Mouse (Mus musculus) liver (tissue): ENCODE data around the gene Chkb.
"Not testable (repeated sequence)": the region's sequence is repeated elsewhere in the genome, so short reads cannot be mapped to it uniquely, and the experiment has no call there.

Experiments used
- DNase-seq: peaks from one replicate; pipeline ENCODE4 v3.0.0-alpha.2; 2020; ENCODE audit warnings: mixed read lengths

Gene Chkb

DNA sequence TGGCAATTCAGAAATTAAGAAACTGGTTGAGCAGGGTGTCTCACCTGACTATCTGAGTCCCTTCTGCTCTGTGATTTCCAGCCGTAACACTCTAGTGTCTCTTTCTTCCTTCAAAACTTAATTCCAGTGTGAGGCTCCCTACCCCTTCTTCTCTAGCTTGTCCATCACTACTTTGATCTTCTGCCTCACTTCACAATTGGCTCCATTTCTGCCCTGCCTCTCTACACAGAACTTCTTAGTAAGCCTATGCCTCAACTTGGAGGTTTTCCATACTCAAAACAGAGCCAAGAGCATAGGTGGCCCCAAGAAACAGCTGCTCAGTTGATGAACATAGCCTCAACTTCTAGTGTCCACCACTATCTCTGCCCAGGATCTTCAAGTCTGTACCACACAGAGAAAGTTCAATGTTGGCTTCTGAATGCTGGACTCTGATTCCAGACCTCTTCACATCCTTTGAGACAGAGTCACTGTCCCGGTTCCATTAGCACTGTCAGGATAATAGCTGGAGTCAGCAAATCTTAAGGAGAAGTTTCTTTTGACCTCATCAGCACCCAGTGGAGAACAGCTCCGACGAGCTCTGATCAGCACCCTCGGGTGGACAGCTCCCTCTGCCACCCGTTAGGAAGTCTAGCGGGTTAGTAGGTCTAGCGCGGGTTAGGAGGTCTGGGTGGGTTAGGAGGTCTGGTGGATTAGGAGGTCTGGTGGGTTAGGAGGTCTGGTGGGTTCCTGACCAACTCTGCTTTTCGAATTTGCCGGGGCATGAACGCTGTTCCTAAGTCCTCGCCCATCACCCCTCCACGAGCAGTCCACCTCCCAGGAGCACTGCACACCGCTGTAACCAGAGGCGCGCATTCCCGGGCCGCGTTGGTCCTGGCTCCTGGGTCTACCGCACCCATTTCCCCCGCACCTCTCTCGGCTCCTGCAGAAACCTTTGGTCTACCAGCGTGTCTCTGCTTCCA, 23.5 kb upstream of the Chkb start:
- DNase-seq: peak; percentile 59

DNA sequence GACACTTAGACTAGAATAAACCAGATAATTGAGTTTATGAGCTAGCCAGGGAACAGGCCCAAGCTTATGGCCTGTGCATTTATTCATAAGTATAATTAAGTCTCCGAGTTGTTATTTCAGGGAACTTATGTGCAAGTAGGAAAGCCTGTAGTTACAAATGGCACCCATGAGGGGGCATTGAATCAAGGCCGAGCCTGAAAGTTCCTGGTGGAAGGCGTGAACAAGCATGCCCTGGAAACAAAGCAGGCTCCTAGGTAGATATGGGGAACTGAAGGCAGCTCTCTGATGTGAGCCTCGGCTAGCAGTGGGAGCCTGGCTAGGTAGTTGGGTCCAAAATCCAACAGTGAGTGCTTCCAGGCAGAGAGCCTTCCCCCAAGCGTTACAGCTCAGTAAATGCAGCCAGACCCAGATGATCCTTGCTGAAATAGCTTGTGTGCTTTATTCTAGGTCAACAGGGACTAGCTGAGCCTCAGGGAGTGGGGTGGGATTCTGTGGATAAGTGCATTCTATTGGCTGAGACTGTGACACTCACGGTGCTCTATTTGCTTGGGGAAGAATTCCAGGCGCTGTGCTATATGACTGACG, 12.9 kb upstream of the Chkb start:
- no peak for DNase-seq

DNA sequence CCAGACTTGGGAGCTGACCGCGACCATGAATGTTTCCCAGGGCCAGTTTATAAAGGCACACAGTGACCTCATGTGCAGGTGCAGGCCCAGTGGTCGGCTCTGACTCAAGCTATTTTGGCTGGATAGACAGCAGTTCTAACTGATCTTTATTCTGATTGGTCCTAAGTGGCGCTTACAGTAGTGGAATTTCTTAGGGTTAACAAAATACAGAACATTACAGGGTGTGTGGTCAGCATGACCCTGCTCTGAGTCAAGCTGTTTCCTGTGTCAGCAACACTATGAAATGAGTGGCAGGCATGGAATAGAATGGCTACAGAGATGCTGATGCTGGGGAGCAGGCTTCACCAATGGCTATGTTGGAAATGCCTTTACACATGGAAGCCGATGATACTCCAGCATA, 6.2 kb upstream of the Chkb start:
- DNase-seq: no peak

DNA sequence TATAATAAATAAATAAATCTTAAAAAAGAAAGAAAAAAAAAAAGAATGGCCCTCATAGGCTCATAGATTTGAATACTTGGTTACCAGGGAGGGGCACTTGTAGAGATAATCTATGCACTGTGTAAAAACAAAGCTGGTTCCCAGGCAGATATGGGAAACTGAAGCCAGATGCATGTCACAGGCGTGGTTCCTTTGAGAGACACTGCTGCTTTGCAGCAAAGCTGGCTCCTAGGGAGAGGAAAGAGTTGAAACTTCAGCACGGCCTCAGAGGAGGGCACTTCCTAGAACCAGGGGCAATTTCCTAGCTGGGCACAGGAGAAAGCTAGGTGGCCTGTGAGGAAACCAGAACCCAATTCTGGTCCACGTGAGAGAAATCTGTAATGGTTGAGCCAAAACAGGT, 4.4 kb upstream of the Chkb start:
- no peak for DNase-seq

DNA sequence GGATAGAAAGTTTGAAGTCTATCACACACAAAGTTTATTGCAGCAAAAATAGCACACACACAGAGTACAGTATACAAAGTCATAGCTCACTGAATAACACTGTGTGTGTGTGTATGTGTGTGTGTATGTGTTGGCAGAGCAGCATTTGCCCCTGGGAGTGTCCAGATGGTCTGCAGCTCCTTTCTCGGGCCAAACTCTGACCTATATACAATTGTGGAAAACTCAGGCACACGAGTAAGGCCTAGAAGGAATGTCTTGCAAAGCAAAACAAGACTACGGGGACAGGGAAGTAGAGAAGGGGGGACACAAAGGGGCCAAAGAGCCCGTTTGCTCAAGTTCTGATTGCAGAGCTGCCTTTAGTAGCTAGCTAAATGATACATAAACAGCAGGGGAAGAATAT, 3.2 kb upstream of the Chkb start:
- no peak for DNase-seq

DNA sequence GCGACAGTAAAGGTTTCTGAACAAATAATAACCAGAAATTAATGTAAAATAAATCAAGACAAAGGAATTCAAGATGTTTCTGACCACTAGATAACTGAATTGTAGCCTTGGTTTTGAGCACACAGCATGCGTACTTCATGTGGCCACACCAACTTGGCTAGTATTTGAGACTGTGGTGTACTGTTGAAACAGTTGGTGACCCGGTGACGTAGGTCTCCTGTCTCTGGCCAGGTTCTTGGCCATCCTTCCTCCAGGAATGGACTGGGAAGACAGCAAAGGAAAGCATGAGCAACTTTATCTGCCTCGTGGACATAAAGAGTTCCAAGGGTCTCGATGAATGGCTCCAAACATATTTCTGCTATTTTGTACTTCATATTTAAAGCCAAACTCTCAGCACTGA, 2.1 kb upstream of the Chkb start:
- no peak for DNase-seq

DNA sequence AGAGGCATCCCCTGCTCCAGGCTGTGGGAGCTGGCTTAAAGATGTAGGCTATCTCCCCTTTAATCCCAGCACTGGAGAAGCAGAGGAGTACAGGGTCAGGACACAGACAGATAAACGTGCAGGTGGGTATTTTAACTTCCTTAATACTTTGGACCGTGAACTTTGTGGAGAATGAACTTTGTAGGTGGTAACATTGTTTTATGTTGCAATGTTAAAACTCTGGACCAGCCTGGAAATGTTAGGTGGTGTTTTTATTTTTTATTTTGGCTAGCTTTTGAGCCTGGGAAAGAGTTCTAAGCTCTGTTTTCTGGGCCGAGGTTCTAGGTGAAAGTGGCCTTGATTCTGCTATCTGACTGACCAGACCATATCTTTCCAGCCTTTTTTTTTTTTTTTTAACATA, 1.6 kb upstream of the Chkb start:
- DNase-seq: no peak

DNA sequence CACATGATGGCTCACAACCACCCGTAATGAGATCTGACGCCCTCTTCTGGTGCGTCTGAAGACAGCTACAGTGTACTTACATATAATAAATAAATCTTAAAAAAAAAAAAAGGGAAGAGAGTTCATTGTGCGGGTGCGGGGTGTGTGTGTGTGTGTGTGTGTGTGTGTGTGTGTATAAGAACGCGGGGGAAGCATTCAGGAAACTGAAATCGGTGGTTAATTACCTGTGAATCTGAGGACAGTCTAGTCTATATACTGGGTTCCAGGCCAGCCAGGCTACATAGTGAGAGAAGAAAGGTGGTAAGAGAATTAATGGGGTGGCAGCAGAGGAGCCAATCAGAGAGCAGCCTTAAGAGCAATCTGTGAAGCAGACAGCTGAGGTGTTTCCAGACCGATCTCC, 1.1 kb upstream of the Chkb start:
- not testable (repeated sequence) for DNase-seq

DNA sequence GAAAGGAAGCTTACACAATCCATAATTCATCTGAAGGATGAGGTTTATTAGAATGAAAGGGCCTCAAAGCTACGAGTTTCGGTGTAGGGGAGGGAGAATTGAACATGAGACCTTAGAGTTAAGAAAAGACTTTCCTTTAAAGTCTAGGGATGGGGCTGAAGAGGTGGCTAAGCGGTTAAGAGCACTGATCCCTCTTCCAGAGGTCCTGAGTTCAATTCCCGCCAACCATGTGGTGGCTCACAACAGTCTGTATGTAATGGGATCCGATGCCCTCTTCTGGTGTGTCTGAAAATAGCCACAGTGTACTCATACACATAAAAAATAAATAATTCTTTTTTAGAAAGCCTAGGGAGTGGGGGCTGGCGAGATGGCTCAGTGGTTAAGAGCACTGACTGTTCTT, 633 bp upstream of the Chkb start:
- DNase-seq: no peak

DNA sequence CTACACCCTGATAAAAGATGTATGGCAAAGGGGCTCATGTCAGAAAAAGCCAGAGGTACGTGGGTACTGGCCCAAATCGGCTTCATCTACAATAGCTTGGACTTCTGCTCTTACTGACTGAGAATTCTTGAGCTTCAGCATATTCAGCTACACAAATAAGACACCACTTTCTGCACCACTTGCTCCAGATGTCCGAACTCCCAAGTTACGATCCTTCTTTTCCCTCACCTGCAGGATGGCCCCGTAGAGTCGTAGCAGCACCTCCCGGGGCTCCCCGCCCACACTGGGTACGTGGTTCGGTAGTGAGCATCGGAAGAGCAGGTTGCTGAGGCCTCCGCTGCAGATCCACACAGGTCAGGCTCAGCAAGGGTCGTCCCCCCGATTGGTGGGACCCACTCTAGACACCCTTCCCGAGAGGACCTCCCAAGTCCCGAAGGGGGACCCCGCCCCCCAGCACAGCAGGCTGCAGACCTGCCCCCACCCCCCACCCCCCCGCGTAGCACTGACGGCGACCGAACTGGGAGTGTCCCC, 822 bp downstream of the Chkb start:
- DNase-seq: no peak

DNA sequence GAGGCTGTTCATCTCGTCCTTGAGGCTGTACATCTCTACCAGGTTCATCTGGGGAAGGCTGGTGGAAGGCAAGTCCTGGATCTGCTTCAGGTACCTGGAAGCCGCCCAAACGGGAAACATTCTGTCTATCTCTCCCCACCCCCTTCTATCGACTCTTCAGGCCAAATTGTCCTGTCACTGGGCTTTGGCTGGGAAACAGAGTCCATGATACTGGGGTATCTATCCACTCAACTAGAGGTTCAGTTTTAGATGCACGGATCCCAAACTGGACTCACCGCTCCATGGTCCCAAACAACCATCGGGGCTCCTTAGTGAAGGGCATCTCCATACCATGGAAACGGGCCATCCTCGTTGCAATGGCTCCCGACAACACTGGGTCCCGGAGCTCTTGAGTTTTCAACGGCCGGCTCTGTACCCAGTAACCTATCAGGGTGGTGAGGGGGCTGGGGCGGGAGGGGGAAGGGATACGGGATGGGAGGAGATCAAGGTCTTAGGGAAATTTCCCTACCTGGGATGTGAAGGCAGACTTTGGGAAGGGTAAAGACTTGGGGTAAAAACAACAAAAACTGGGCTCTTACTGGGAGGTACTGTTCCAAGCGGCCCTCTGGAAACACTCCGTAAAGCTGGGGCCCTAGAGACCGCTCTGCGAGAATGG, 1.4 kb downstream of the Chkb start:
- no peak for DNase-seq

DNA sequence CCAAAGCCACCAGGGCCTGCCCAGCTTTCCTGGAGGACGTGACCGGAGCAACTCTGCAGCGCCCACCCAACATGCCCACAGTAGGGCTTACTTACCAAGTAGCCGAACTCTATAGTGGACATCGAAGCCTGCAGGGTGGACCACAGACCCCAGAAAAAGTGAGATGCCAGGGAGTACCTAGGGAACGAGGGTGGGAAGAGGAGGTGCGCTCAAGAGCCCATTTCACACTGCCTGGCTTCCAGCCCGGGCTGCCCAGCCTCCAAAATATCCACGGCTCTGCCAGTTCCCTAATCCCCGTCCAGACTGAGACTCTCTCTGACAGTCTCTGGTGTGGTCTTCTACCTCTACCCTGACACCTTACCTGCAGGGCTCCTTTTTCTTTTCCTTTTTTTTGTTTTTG, 3.0 kb downstream of the Chkb start:
- DNase-seq: no peak

DNA sequence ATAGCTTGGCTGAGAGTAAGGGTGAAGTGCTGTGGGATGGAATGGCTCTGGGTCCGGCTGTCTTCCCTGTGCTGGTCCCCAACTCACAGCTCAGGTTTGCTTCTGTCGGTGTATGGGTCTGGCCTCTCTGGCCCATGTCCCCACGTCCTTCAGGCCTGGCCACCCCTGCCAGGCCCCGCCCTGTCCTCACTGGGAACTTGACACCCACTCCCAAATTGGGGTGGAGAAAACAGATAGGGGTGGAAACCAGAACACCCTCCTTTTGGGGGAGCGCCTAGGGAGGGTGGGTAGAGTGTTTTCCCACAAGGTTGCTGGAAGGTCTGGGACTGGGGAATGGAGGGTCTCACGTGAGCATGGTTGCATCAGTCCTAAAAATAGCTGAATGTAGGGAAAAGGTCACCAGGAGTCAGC, 4.0 kb downstream of the Chkb start, which contains the start of gene Cpt1b:
Cpt1b (minus strand) TSS at position 153 of the 411 bp plus-strand sequence.
- DNase-seq: peak; percentile 20

DNA sequence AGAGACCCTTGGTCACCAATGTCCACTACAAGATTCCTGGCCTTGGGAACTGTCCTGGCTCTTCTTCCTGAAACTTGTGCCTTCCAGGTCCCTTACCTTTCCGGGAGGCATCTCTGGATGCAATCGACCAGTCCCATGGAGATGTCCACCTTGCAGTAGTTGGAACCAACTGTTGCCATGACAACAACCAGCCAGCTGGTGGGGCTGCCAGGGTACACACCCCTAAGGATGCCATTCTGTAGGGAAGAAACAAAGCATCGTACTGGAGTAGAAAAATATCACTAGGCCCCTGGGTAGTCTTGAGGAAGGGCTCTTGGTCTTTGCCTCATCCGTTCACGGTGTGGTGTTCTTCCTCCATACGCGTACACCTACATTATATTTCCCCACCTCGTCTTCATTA, 5.1 kb downstream of the Chkb start:
- no peak for DNase-seq

DNA sequence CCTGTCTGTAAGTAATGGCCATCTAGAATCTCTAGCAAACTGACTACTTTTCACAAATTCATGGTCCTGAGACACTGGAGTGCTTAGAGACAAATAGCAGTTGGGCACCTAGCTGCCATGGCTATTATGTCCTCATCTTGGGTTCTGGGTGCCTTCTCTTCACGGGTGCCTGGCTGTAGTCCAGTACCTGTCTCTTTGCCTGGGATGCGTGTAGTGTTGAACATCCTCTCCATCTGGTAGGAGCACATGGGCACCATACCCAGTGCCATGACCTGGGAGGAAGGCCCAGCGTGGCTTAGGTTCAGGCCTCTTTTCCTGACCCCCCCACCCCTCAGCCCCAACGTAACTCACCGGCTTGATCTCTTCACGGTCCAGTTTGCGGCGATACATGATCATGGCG, 7.8 kb downstream of the Chkb start:
- no peak for DNase-seq

DNA sequence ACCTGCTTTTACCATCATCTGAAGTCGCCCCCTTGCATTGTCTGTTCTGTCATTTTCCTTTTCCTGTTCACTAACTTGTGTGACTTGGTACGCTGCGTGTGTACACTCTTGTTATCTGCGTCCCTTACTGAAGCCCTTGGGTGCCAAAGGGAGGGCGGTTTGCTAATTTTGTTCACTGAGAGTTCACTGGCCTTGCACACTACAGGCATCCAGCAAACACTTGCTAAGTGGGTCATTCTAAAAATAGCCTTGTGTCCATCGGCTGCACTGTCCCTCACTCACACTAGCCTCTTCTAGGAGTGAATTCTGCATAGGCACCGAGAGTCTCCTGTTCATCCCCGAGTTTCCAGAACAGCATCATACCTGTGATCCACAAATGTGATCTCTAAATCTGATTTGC, 14.4 kb downstream of the Chkb start:
- DNase-seq: no peak

DNA sequence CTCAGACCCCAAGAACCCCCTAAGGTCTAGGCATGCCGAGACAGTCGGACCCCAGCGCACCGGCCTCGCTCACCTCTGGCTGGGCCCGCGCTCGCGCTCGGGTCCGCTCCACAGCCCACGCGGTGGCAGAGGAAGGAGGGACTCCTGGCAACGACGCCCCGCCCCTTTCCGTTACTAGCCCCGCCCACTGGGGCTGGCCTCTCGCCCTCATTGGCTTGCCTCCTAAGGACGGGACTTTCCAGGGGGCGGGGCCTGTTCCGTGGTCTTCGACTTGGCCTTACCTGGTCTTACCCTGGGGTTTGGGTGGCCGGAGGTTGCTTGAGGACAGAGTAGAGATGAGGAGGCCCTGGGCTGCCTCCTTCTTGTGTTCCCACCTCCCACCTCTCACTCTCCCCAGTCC, 19.6 kb downstream of the Chkb start, which contains the start of gene Syce3:
Syce3 (minus strand) TSS at position 386 of the 400 bp plus-strand sequence.
- DNase-seq: no peak

DNA sequence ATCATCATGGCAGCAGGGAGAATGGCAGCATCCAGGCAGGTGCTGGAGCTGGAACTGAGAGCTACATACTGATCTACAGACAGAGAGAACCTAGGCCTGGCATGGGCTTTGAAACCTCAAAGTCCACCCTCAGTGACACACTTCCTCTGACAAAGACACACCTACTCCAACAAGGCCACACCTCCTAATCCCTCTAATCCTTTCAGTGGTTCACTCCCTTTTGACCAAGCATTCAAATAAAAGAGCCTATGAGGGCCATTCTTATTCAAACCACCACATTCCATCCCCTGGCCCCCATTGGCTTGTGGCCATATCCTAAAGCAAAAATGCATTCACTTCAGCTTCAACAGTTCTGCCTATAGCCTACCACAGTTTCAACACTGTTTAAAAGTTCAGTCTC, 23.0 kb downstream of the Chkb start:
- no peak for DNase-seq

DNA sequence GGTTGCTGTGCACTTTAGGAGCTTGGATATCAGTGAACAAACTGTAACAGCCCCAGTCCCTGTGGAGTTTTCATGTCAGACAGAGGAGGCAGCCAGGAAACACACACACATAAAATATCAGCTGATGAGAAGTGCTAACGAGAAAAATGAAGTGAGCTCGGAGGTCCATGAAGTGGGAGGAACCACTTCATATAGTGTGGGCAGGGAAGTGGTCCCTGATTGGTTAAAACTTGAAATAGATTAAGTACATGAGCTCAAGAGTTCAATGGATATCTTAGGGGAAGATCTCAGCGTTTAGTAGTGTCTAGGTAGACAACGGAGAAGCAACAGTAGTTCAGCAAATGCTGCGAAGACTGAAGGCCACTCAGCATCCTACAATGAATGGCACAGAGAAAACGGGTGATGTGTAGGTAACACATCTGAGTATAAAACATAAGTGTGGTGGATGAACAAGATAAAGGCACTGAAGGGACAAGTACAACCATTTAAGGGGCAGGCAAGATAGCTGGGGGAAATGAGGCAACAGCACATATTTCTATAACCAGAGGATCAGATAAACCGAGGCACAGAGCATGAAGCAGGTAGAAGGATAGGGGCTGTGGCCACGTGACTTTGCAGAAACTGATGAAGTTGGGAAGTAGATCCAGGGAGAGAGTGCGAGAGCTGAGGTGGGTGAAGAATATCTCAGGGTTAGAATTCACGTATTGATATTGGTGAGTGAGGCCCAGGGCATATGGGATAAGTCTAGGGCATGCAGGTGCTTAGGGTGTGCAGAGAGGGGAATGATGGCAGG, 24.7 kb downstream of the Chkb start:
- no peak for DNase-seq

DNA sequence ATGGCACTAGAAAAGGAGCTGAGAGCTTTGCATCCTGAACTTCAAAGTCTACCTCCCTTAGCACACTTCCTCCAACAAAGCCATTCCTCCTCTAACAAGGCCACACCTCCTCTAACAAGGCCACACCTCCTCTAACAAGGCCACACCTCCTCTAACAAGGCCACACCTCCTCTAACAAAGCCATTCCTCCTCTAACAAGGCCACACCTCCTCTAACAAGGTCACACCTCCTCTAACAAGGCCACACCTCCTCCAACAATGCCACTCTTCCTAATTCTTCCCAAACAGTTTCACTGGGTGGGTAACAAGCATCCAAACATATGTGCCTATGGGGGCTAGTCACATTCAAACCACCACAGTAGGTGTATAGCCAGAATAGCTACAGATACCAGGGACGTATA, 27.2 kb downstream of the Chkb start:
- no peak for DNase-seq

DNA sequence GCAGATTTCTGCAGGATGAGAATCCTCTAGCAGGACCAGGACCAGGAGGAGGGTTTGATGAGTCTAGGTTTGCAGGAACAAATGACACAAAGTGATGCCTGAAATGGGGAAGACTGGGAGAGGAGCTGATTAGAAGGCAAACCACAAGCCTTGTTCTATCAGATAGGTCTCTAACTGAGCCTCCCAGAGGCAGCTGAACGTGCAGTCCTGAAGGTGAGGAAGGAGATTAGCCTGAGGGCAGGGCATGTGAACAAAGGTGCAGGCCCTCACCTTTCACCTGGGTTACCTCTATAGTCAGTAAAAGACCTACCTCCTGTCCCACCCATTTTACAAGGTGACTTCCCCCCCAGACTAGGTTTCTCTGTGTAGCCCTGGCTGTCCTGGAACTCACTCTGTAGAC, 30.0 kb downstream of the Chkb start:
- no peak for DNase-seq

DNA sequence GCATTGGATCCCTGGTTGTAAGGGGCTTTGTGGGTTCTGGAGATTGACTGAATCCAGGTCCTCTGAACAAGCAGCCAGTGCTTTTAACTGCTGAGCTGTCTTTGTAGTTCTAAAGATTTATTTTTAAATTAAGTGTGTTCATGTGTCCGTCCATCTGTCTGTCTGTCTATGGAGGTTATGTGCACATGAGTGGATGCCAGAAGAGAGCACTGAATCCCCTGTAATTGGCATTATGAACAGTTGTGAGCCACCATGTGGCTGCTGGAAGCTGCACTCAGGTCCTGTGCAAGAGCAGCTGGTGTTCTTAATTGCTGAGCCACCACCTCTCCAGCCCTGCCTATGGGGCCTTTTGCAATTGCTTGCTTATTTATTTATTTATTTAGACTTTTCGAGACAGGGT, 31.6 kb downstream of the Chkb start:
- no peak for DNase-seq

DNA sequence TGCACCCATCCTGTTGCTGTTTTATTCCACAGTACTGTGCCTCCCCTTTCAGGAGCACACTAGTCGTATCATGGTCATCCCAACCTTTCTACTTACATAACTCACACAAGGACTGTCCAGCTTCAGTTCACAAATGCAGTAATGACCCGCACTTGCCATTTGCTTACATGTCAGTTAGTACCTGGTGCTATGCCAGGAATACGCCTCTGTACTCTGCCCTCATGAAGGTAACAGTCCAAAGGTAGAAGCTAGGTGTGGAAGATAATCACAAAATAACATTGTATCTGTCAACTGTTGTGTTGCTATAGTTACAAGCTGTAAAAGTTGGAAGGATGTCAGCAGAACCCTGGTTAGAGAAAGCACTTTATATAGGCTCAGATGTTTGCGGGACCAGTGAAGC, 32.8 kb downstream of the Chkb start:
- DNase-seq: no peak
